Mouse (Mus musculus): Measurements from ENCODE around the gene Rnf13.

The Rnf13 gene

DNA sequence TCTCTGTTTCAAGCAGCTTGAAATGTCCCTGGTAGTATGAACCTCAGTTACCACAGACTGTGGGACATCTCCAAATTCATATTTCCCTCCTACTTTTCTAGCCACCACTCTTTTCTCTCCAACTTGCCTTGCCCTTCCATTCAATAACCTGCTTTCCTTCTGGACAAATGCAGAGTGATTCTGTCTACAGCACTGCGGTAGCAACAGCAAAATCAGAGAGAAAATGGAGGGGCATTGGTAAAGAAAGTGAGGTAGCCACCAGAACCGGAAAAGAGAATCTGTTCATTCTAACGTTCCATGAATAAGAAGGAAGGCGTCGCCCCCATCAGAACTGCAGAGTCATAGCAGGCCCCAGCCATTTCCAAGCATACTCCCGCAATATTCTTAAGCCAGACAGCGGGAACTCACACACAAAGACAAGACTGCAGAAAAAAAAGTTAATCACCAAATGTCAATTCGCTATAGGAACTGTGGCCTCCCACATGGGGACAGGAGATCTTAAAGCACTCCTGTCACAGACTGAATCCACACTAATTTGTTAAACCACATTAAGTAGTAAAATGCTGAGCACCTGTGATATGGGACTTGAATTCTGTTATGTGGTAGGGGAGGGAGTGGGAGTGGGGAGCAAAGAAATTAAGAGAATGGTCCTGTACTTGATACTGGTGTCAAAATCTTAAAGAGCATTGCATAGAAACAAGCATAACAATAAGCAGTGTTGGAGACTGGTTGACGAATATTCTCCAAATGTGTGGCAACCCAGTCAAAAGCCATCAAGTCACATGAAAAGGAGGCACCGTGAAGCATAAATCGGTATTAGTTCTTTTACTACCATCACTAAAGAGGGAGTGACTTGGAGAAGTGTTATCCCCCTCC lies 110.2 kb downstream of the Rnf13 start:
- DNase-seq (ENCODE audit: low spot score in 2 of 2): peak; percentile 50 to 63

DNA sequence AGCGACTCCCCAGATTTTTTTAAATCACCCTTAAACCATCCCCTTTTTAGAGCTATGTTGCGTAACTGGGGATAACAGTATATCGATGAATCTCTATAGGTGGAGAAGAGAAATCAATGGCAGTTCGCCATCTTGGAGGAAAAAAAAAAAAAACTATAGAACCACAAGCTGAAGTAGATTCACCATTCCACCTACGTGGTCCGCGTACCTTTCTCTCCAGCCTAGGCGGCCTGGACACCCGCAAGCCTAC lies 110.7 kb downstream of the Rnf13 start:
- DNase-seq (ENCODE audit: low spot score in 2 of 2): no peak

DNA sequence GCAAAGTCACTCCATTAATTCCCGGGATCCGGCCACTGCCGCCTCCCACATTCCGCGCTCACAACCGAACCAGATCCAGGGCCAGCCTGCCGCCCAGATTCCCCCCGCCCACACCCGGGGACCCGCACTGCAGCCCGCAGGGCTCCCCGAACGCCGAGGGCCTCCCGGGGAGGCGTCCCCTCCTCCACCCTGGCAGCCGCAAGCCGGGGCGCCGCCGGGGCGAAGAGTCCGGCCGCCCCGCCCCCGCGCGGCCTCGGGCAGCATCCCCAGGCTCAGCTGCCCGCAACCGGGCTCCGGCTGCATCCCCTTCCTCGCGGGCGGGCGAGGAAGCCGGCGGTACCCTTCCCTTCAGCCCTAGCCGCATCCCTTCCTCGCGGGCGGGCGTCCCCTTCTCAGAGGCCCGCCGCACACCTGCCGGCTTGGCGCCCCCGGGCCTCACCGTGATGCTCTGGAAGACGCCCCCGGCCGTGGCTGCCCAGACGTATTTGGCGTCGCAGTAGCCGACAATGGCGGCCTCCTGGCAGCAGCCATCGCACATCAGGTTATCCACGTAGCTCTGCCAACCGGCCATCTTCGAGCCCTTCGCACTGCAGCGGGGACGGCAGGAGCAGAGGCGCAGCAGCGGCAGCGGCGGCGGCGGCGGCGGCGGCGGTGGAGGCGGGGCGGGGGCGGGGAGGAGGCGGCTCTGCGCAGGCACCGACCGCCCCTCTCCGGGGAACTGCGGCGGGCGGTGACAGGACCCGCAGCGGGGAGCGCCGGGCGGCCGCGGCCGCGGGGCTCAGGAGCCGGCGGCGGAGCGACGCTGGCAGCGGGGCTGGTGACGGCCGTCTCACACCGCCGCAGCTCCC lies 111.3 kb downstream of the Rnf13 start:
- DNase-seq (ENCODE audit: low spot score in 2 of 2): peak; percentile 59 to 61

DNA sequence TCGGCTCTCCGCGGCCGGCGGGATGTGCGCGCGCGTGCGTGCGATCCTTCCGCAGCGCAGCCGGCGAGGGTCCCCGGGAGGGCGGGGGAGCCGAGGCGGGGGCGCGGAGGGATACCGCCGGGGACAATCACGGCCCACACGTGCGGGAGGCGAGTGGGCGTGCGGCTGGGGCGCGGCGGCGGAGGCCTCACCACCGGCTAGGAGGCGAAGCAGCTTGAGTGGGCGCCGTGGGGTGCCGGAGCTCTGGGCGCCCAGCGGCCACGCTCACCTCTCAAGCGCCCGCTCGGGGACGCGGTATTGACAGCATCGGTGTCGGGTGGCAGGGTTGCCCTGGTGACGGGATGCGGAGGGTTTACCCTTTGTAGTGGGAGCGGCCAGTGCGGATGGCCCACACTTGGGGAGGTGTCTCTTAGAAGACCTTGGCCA lies 111.9 kb downstream of the Rnf13 start, which contains the start of gene Pfn2:
TSS of gene Pfn2 (minus strand) at position 320 of the 426 bp plus-strand sequence.
- DNase-seq (ENCODE audit: low spot score in 2 of 2): peak; percentile 70 to 80

DNA sequence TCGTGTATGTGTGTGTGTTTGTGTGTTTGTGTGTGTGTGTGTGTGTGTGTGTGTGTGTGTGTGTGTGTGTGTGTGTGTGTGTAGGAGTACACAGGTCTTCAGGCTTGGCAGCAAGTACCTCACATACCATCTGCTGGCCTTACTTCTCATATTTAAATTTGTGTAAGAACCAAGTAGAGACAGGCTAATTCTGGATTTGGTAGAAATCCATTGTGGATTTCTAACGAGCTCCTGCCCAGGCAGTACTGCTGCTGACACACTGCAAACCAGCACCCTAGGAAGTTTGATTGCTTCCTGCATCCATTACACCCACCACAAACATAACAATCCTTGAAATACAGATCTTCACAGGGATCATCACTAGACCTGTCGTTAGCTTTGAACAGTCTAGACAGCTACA lies 147.1 kb downstream of the Rnf13 start:
- peak; percentile 5 to 50 for DNase-seq (ENCODE audit: low spot score in 2 of 2)

All from frontal cortex, postnatal 36 days (tissue).